Mouse (Mus musculus) stomach, embryonic 15.5 days (tissue): ENCODE data around the gene Itga2b. TPM values are rescaled to one million over a fixed set of nuclear protein-coding genes. Genes with fewer than 3 reads are reported as not detected.

Source experiments
- ATAC-seq: fragments of 200-750 bp; cut with Nextera tagmentation; 2 replicates; pipeline ENCODE4 v1.8.0; 2017; ENCODE audit warnings: low read depth, moderate number of reproducible peaks, moderate TSS enrichment; ENCODE audit not compliant: insufficient read depth, low FRiP score
- H3K27ac ChIP-seq: fragments of 300-500 bp; sonication (generic); 2 replicates; pipeline ENCODE4 v1.5.1; 2015; ENCODE audit warnings: mild to moderate bottlenecking, inconsistent platforms
- H3K27me3 ChIP-seq: fragments of 300-500 bp; sonication (generic); replicated peaks from 2 replicates; pipeline ENCODE4 v1.6.1; 2015; ENCODE audit warnings: inconsistent platforms
- H3K36me3 ChIP-seq: fragments of 300-500 bp; sonication (generic); 2 replicates; pipeline ENCODE4 v1.6.1; 2015; ENCODE audit warnings: inconsistent platforms
- H3K4me1 ChIP-seq: fragments of 300-500 bp; sonication (generic); 2 replicates; pipeline ENCODE4 v1.6.1; 2015; ENCODE audit warnings: inconsistent platforms
- H3K4me2 ChIP-seq: fragments of 300-500 bp; sonication (generic); 2 replicates; pipeline ENCODE4 v1.6.1; 2015; ENCODE audit warnings: mild to moderate bottlenecking, inconsistent platforms
- H3K4me3 ChIP-seq: fragments of 300-500 bp; sonication (generic); replicated peaks from 2 replicates; pipeline ENCODE4 v1.5.1; 2015; ENCODE audit warnings: inconsistent platforms
- H3K9ac ChIP-seq: fragments of 300-500 bp; sonication (generic); 2 replicates; pipeline ENCODE4 v1.6.1; 2015; ENCODE audit warnings: inconsistent platforms
- H3K9me3 ChIP-seq: fragments of 300-500 bp; sonication (generic); 2 replicates; pipeline ENCODE4 v1.6.1; 2016; ENCODE audit warnings: inconsistent platforms
- WGBS: fragments of 180-500 bp; shearing (Covaris S2); methylation state at CpG from one replicate; pipeline ENCODE4 v1.1.7; 2015; 5-methylcytosine and 5-hydroxymethylcytosine counted together
- polyA plus RNA-seq: library from polyadenylated mRNA; unstranded; fragments of >200 nt; fragmentation: Nextera tagmentation; extraction: Ambion mirVana; gene quantifications from 2 replicates; pipeline ENCODE4 v1.2.1, GENCODE M21; 2015

The Itga2b gene
- polyA plus RNA-seq, 1 experiment from 2014 or later: 7.8 TPM

GRCm38 (mm10) chr11:102432115-102432843 lies 37.6 kb downstream of the Itga2b start:
- Histone ChIP-seq H3K4me3 (no peak overlapping the region), H3K4me2 (peak overlapping the region; percentile 17), H3K9ac (no peak overlapping the region)

GRCm38 (mm10) chr11:102431728-102432114 lies 38.2 kb downstream of the Itga2b start:
- H3K27me3 ChIP-seq: no peaks in the 10 kb centered on the region
- H3K9ac ChIP-seq: no peak overlapping the region
- H3K4me2 ChIP-seq: peak overlapping the region; percentile 17
- no peak overlapping the region for H3K27ac ChIP-seq
- WGBS: 71% methylated on average over 3 of the region's 3 CpGs
- H3K4me1 ChIP-seq: peaks cover 17% of the 10 kb centered on the region
- no peaks in the 10 kb centered on the region for H3K9me3 ChIP-seq
- no peak overlapping the region for H3K4me3 ChIP-seq
- ATAC-seq: no peak
- peaks cover 17% of the 10 kb centered on the region for H3K36me3 ChIP-seq

More at GRCm38 (mm10) chr11:102432115-102432843, 37.6 kb downstream of the Itga2b start:
- H3K36me3 ChIP-seq: peaks cover 17% of the 10 kb centered on the region
- peaks cover 21% of the 10 kb centered on the region for H3K4me1 ChIP-seq
- H3K9me3 ChIP-seq: no peaks in the 10 kb centered on the region
- no peak for ATAC-seq
- H3K27me3 ChIP-seq: no peaks in the 10 kb centered on the region
- no peak overlapping the region for H3K27ac ChIP-seq
- 60% methylated on average over 16 of the region's 16 CpGs for WGBS

GRCm38 (mm10) chr11:102431018-102431645 lies 38.8 kb downstream of the Itga2b start:
- ATAC-seq: 0 out of 2 replicates have a peak, but pooled peaks have one; percentile 41
- H3K4me1 ChIP-seq: peaks cover 17% of the 10 kb centered on the region
- peak overlapping the region; percentile 90 for H3K27ac ChIP-seq
- peaks cover 15% of the 10 kb centered on the region for H3K36me3 ChIP-seq
- no peaks in the 10 kb centered on the region for H3K9me3 ChIP-seq
- H3K4me2 ChIP-seq: peak overlapping the region; percentile 90
- H3K4me3 ChIP-seq: peak overlapping the region; percentile 67
- WGBS: 0% methylated on average over 7 of the region's 7 CpGs
- no peaks in the 10 kb centered on the region for H3K27me3 ChIP-seq
- peak overlapping the region; percentile 38 for H3K9ac ChIP-seq

GRCm38 (mm10) chr11:102430121-102431017 lies 39.6 kb downstream of the Itga2b start, which contains the start of gene Grn:
Gene Grn (plus strand): TSS chr11:102430315.
- no peaks in the 10 kb centered on the region for H3K27me3 ChIP-seq
- peak; percentile 89 for ATAC-seq
- WGBS: under 1% methylated on average over 29 of the region's 29 CpGs
- H3K9me3 ChIP-seq: no peaks in the 10 kb centered on the region
- H3K4me2 ChIP-seq: peak within 1 kb of the TSS; percentile 90
- H3K27ac ChIP-seq: peak within 1 kb of the TSS; percentile 90
- peak within 1 kb of the TSS; percentile 40 for H3K9ac ChIP-seq
- H3K4me3 ChIP-seq: peak within 1 kb of the TSS; percentile 67
- H3K36me3 ChIP-seq: peaks cover 7% of the 10 kb centered on the region
- H3K4me1 ChIP-seq: peaks cover 17% of the 10 kb centered on the region

GRCm38 (mm10) chr11:102429551-102429950 lies 40.4 kb downstream of the Itga2b start:
- Histone ChIP-seq H3K36me3 (no peaks in the 10 kb centered on the region; the same call in 1 of the 2 replicates), H3K4me1 (peaks cover 17% of the 10 kb centered on the region), H3K4me3 (peak overlapping the region; percentile 67), H3K4me2 (peak overlapping the region; percentile 90), H3K9ac (no peak overlapping the region), H3K27me3 (no peaks in the 10 kb centered on the region), H3K27ac (peak overlapping the region; percentile 6), H3K9me3 (no peaks in the 10 kb centered on the region)
- no peak for ATAC-seq
- 35% methylated on average over 3 of the region's 3 CpGs for WGBS

- H3K27ac ChIP-seq: no peak overlapping the region
- H3K4me3 ChIP-seq: peak overlapping the region; percentile 67; the same call in 1 of the 2 replicates
- H3K9me3 ChIP-seq: no peaks in the 10 kb centered on the region
- no peak for ATAC-seq
- no peak overlapping the region for H3K9ac ChIP-seq
- no peaks in the 10 kb centered on the region for H3K27me3 ChIP-seq
- H3K4me1 ChIP-seq: peaks cover 17% of the 10 kb centered on the region
- WGBS: 57% methylated on average over 8 of the region's 8 CpGs
- peak overlapping the region; percentile 90; the same call in 1 of the 2 replicates for H3K4me2 ChIP-seq
- no peaks in the 10 kb centered on the region for H3K36me3 ChIP-seq
These were observed 40.9 kb downstream of the Itga2b start for GRCm38 (mm10) chr11:102428981-102429540.

GRCm38 (mm10) chr11:102425555-102426316 lies 44.2 kb downstream of the Itga2b start:
- H3K4me2 ChIP-seq: no peak overlapping the region
- 70% methylated on average over 8 of the region's 8 CpGs for WGBS
- H3K27me3 ChIP-seq: no peaks in the 10 kb centered on the region

GRCm38 (mm10) chr11:102424666-102425065 lies 45.3 kb downstream of the Itga2b start:
- peaks cover 4% of the 10 kb centered on the region; the same call in 1 of the 2 replicates for H3K4me1 ChIP-seq
- WGBS: 73% methylated on average over 6 of the region's 6 CpGs

More at GRCm38 (mm10) chr11:102425555-102426316, 44.2 kb downstream of the Itga2b start:
- no peak overlapping the region for H3K27ac ChIP-seq
- peaks cover 6% of the 10 kb centered on the region; the same call in 1 of the 2 replicates for H3K4me1 ChIP-seq
- H3K9me3 ChIP-seq: no peaks in the 10 kb centered on the region
- H3K36me3 ChIP-seq: no peaks in the 10 kb centered on the region
- H3K4me3 ChIP-seq: no peak overlapping the region
- no peak overlapping the region for H3K9ac ChIP-seq
- ATAC-seq: no peak

GRCm38 (mm10) chr11:102421559-102421958 lies 48.4 kb downstream of the Itga2b start:
- ATAC-seq: no peak
- no peaks in the 10 kb centered on the region for H3K36me3 ChIP-seq
- H3K4me3 ChIP-seq: no peak overlapping the region
- H3K27ac ChIP-seq: no peak overlapping the region
- no peaks in the 10 kb centered on the region for H3K9me3 ChIP-seq
- H3K9ac ChIP-seq: no peak overlapping the region
- WGBS: 43% methylated on average over 8 of the region's 8 CpGs
- H3K4me2 ChIP-seq: no peak overlapping the region
- H3K4me1 ChIP-seq: no peaks in the 10 kb centered on the region
- no peaks in the 10 kb centered on the region for H3K27me3 ChIP-seq

More at GRCm38 (mm10) chr11:102424666-102425065, 45.3 kb downstream of the Itga2b start:
- Histone ChIP-seq H3K9ac (no peak overlapping the region), H3K4me3 (no peak overlapping the region), H3K9me3 (no peaks in the 10 kb centered on the region), H3K27me3 (no peaks in the 10 kb centered on the region), H3K27ac (no peak overlapping the region), H3K36me3 (no peaks in the 10 kb centered on the region), H3K4me2 (no peak overlapping the region)
- ATAC-seq: no peak

- Histone ChIP-seq H3K4me3 (no peak overlapping the region), H3K9ac (no peak overlapping the region), H3K4me1 (no peaks in the 10 kb centered on the region), H3K4me2 (no peak overlapping the region), H3K36me3 (no peaks in the 10 kb centered on the region), H3K9me3 (no peaks in the 10 kb centered on the region), H3K27ac (no peak overlapping the region), H3K27me3 (no peaks in the 10 kb centered on the region)
- no peak for ATAC-seq
These were observed 51.0 kb downstream of the Itga2b start for GRCm38 (mm10) chr11:102418887-102419286.

GRCm38 (mm10) chr11:102417160-102417559 lies 52.8 kb downstream of the Itga2b start:
- ATAC-seq: no peak
- no peaks in the 10 kb centered on the region for H3K4me1 ChIP-seq
- H3K9me3 ChIP-seq: no peaks in the 10 kb centered on the region
- no peak overlapping the region for H3K4me2 ChIP-seq
- no peaks in the 10 kb centered on the region for H3K27me3 ChIP-seq
- 63% methylated on average over 1 of the region's 1 CpGs for WGBS
- no peak overlapping the region for H3K4me3 ChIP-seq
- no peak overlapping the region for H3K27ac ChIP-seq
- H3K9ac ChIP-seq: no peak overlapping the region
- H3K36me3 ChIP-seq: no peaks in the 10 kb centered on the region
